Mouse (Mus musculus): ENCODE results near the gene Gm5414.

DNA sequence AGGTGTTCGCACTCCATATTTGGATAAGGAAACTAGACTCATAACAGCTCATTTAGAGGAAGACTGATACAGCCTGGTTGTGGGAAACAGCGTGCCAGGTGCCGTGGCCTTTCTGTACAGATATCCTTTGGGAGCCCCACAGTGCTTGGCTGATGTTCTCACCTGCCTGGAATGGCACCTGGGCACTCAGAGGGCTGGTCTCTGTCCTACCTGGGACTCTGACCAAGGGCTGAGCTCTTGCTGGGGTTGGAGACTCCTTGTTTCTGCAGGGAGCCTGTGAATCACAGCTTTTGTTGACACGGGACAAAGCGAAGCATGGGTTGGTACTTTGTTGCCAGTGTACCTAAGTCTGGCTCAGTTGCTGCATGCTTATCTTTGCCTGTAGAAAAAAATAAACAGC is 52.5 kb downstream of the Gm5414 start:
- TF ChIP-seq CTCF (conservative IDR thresholded peaks at IDR 0.05; ENCODE audit: low read length) = no peak
- TF ChIP-seq POU5F1 (IDR thresholded peaks at IDR 0.05; ENCODE audit: borderline replicate concordance, low read length) = no peak
- TF ChIP-seq NANOG (IDR thresholded peaks at IDR 0.05; ENCODE audit: borderline replicate concordance, low read length) = no peak

All from E14TG2a.4 (cell line).